Mouse (Mus musculus) T-helper 17 cell (primary cell): ENCODE measurements around the gene Krtap19-9b.

Experiments used
- in situ Hi-C, 2 experiments: fragments of 300-600 bp; cut with MboI, MseI; formaldehyde crosslinking; loops; 1 replicate in 1 of 2; 2 replicates in 1 of 2; pipeline ENCODE4 v1.15.1; 2025; ENCODE audit warnings: high pct_unique_total_duplicates in 2 of 2

Krtap19-9b gene

GRCm38 (mm10) chr16:88932165-88932564 is at the start of gene Krtap19-9b:
Krtap19-9b (minus strand) TSS chr16:88932265.
- in situ Hi-C loops, result no loop called here

GRCm38 (mm10) chr16:88962773-88963172 is 30.7 kb upstream of the Krtap19-9b start, which contains the start of gene Krtap16-3:
Krtap16-3 (minus strand) TSS chr16:88962873.
- in situ Hi-C loops, result no loop called here

GRCm38 (mm10) chr16:88941106-88941505 is 9.0 kb upstream of the Krtap19-9b start:
- in situ Hi-C loops, result no loop called here

GRCm38 (mm10) chr16:88938252-88938651 is 6.2 kb upstream of the Krtap19-9b start:
- in situ Hi-C loops, result no loop called here

- in situ Hi-C loops, result no loop called here
Measured at GRCm38 (mm10) chr16:88896357-88896756, 35.7 kb downstream of the Krtap19-9b start, which contains the start of gene Krtap19-5. Krtap19-5 (minus strand) TSS chr16:88896457.

GRCm38 (mm10) chr16:88886870-88887269 is 45.2 kb downstream of the Krtap19-9b start:
- in situ Hi-C loops, result no loop called here

- in situ Hi-C loops, result no loop called here
Measured at GRCm38 (mm10) chr16:88884989-88885388, 47.1 kb downstream of the Krtap19-9b start, which contains the start of gene Krtap19-4. Krtap19-4 (minus strand) TSS chr16:88885089.
